Mouse (Mus musculus) thymus, adult 2 months (tissue): ENCODE data around the gene Mill1.

Source experiments
- CTCF ChIP-seq: fragments of 200-500 bp; IDR thresholded peaks from 2 replicates; pipeline ENCODE4 v1.5.1; 2012; ENCODE audit warnings: mild to moderate bottlenecking, control low read depth, low read length, moderate library complexity, borderline replicate concordance; ENCODE audit not compliant: control insufficient read depth, poor library complexity, insufficient read depth; ENCODE audit errors: extremely low read depth
- POLR2A ChIP-seq: fragments of 200-500 bp; IDR thresholded peaks from 2 replicates; pipeline ENCODE4 v1.6.1; 2012; ENCODE audit warnings: mild to moderate bottlenecking, low read length, control low read depth, moderate library complexity; ENCODE audit not compliant: control insufficient read depth, poor library complexity, insufficient read depth; ENCODE audit errors: extremely low read depth

- TF ChIP-seq POLR2A (no peak), CTCF (no peak)
These were observed 15.1 kb downstream of the Mill1 start for GRCm38 (mm10) chr7:18260219-18260618.
